Mouse (Mus musculus): ENCODE data around the gene Nanos3. TPM values are rescaled to one million over a fixed set of nuclear protein-coding genes. Genes with fewer than 3 reads are reported as not detected.
A peak's percentile ranks its signal among the peaks of the same experiment; 100 is the strongest.

The Nanos3 gene
- total RNA-seq, 2 experiments from 2014 or later: 1.4 to 2.4 TPM

- peak; percentile 77 for DNase-seq
Measured at GRCm38 (mm10) chr8:84201545-84202245, 16.7 kb upstream of the Nanos3 start.

DNA sequence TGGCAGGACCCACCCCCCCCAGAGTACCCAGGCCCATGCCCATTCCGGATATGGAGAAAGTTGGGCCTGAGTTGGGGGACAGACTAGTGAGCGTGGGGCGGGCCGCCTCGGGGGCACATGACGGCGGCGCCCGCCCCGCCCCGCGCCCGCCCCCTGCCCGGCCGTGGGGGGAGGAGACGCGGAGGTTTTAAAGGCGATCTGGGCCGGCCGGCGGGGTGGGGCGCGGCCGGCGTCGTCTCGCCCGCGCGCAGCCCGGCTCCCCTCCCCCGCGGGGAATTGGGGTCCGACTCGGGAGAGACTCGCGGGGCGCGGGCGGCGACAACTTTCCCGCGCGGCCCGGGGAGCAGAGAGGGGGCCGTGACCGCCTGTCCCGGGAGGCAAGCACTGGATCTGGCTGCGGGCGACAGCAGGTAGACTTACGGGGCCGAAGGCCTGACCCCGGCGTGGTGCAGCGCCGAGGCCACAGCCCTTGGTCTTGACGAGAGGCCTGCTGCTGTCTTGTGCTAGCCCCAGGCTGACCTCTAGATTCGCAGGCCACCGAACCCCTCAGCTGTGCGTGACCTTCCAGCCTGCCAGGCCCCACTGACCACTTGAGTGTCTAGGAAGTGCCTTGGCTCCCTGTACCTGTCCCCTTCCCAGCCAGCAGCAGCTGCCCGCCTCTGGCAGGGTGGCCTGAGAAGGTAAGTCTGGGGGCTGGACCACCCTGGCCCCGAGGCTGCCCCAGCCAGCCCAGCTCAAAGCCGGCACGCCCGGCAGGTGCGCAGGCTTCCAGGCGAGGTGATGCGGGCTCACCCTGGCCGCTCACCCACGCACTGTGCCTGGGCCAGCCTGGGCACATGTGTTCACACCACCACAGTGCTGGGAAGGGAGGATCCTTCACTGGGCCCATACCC lies 15.9 kb upstream of the Nanos3 start:
- peak; percentile 82 for DNase-seq

DNA sequence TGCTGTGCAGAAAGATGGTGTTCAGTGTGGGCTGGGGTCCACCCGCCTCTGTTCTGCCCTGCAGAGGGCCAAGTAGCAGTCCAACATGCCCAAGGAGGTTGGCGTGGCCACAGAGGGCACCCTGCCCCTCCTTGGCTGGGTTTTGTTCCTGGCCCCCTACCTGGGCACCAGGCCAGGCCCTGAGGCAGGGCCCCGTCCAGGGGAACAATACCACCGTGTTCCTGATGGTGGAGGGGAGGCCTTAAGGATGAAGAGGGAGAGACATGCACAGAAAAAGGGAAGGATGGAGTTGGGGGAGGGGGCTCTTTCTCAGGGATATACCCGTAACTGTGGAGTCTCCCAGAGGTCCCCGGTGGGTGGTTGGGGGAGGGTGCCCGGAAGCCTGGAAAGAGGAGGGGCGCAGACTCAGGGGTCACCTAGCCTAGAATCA lies 15.1 kb upstream of the Nanos3 start:
- DNase-seq: no peak

GRCm38 (mm10) chr8:84199348-84200125 lies 14.5 kb upstream of the Nanos3 start:
- DNase-seq: no peak

GRCm38 (mm10) chr8:84198871-84199270 lies 13.9 kb upstream of the Nanos3 start:
- DNase-seq: no peak

- peak; percentile 87 for DNase-seq
Measured at GRCm38 (mm10) chr8:84197922-84198774, 13.1 kb upstream of the Nanos3 start.

GRCm38 (mm10) chr8:84197141-84197921 lies 12.3 kb upstream of the Nanos3 start:
- DNase-seq: peak; percentile 80

DNA sequence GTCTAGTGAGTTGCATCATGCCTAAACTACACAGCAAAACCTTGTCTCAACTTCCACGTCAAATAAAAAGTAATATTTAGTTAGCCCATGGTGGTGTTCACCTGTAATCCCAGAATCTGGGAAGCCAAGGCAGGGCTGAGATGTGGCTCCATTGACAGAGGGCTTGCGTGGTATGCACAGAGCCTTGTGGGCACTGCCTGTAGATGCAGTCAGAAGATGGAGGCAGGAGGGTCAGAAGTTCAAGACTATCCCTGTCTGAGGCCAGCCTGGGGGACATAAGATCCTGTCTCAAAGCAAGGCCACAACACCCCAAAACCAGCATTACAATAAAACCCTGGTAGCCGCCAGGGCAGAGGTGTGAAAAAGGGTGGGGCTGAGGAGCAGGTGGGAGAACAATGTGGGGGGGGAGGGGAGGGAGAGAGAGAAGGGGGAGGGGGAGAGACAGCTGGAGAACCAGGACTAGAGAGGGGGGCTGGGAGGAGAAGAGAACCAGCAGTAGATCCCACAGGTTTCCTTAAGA lies 9.3 kb upstream of the Nanos3 start:
- DNase-seq: no peak

DNA sequence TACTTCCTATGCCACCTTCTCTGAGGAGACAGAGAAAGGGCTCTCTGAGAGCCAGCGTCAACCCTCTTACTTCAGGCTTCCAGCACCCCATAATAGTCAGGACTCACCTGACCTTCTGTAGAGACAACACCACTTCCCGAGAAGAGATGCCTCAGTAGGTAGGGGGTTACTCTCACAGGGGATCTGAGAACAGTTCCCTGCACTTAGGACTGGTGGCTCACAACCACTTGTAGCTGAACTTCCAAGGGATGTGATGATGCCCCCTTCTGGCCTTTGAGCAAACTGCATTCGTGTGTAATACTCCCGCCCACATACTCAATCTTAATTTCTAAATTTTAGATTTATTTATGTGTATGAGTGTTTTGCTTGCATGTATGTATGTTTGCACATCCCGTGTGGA lies 8.5 kb upstream of the Nanos3 start:
- DNase-seq: no peak

- DNase-seq: no peak
Measured at GRCm38 (mm10) chr8:84193161-84193560, 8.1 kb upstream of the Nanos3 start.

DNA sequence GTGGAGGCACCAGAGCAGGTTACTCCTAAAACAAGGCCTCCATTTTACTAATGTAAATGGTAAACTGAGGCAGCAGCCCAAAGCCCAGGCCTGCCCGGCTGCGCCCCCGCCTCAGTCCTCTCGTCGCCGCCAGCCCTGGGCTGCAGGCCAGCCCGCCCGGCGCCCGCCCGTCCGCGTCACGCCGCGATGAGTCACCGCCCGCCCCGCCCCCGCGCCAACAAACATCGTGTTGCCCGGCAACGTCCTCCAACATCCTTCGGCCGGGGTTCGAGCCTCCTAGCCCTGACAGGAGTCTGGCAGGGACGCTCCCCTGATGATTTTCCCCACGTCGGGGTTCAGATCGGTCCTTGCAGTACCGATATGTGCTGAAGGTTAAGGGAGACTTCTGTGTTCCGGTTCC lies 7.5 kb upstream of the Nanos3 start:
- DNase-seq: peak; percentile 89

DNA sequence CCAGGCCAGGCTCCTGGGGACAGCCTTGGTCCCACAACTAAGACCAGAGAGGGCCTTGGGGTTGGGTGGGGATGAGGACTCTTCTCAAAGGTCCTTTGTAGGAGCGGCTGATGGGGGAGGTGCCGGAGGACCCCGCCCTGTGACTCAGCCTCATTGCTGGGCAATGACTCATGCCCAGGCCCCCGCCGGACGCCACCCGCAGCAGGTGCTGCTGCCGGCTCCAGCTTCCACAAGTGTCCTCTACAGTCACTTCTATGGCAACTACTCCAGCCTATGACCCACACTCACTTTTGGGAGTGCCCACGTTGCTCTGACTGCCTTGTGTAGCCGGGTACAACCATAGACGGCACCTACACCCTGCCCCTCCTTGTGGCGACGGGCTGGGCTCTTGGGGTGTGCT lies 7.0 kb upstream of the Nanos3 start:
- DNase-seq: peak; percentile 68

DNA sequence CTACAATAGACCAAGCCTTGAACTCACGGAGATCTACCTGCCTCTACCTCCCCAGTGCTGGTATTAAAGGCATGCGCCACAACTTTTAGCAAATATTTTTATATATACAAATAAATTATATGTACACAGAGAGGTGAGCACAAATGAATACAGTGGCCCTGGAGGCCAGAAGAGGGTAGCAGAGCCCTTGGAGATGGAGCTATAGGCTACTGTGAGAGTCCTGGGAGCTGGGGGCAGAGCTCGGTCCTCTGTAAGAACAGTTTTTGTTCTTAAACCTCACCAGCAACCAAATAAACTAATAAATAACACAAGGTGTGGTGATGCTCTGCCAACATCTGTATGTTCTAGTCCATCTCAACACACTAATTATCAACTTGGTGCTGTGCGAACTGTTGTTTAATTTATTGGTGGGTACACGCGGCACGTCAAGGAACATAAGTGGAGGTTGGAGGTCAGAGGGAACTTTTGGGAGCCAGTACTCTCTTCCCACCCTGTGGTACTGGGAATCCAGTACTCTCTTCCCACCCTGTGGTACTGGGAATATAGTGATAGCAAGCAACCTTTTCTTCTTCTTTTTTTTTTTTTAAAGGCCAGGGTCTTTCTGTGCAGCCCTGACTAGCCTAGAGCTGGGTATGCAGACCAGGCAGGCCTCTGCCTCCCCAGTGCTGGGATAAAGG lies 5.3 kb upstream of the Nanos3 start:
- no peak for DNase-seq

- DNase-seq: no peak
Measured at GRCm38 (mm10) chr8:84189603-84190002, 4.6 kb upstream of the Nanos3 start.

DNA sequence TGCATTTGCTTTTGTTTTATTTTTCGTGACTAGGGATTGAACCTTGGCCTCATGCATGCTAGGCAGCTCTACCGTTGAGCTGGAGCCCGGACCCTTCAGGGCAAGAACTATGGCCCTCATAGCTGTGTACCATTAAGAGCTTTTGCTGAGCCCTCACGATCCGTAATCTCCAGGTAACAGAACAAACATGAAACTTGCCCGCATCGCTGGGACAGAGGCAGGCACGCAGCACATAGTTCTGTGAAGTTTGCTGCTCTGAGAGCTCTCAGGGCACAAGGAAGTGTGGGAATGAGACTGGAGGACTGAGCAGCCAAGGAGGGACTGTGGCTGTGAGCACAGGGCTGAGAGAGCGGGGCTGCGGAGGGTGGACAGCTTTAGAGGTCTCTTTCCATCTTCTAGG lies 3.7 kb upstream of the Nanos3 start:
- no peak for DNase-seq

DNA sequence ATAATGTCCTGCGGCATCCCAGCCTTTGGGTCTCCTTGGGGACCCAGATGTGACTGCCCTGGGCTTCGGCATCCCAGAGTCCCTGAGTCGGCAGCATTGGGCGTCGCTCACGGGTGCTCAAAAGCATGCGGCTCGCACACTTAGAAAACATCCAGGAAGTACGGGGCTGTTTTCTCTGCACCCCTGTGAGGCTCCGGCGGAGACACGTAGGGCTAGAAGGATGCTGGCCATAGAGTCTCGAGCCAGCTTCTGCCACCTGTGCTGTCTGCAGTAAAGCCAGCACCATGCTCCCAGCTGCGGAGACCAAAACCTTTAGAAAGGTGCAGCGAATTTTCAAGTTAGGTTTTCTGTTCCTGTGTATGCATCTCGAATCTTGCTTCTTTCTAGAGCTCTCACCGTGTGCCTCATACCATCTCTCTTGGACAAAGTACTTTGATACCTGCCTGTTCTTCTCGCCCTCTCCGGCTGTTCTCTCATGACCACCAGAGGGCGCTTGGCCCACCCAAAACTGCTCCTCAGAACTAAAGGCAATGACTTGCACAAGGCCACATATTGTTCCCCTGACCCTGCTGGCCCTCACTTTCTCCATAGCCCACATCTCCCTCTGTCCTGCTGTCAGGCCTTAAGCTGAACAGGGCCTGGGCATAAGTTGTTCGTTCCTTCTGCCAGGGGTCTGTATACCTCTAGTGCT lies 2.2 kb upstream of the Nanos3 start:
- DNase-seq: no peak

- DNase-seq: peak; percentile 63
Measured at GRCm38 (mm10) chr8:84186547-84186946, 1.5 kb upstream of the Nanos3 start.

DNA sequence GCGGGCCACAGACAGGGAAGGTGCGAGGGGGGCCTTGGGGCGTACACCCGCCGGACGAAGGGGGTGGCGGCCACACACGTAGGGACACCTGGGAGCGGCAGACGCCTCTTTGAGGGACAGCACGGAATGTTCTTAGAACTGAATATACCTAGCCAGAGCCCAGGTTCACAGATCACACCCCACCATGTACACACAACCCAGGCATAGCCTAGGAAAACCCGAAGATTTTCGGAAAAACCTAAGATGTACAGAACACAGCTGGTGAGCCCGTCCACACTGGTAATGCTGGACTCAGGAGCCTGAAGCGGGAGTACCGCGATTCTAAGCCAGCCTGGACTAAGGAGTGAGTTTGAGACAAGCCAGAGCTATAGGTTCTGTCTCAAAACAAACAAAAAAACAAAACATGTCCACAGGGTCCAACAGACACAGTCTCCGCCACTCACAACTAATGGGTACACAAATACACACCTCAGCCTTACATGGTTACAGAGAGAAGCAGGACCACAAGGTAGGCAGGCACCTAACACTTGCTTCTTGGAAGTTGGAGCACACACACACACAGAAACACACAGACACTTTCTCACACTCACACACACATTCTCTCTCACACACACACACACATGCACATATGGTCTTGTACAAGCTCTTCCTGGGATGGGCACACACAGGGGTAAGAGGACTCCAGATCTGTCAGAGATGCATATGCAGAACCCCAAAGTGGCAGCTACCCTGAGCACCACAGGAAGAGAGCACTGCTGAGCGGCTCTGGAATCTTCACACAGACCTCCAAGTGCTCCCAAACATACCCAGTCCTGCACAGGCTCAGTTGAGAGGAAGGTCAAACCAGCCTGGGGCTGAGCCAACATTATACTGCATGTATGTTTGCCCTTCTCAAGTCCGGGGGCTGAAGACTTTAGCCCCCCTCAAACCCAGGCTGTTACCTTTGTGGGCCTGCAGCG lies 653 bp downstream of the Nanos3 start:
- no peak for DNase-seq
